ENCODE assay signal across 16 mouse cellular contexts in genomic region chr11:107518645-107519429, GRCm38 (mm10).
"Had no signal": no experiment of that assay in that cellular context is flagged by ENCODE, and none has a peak within 500 bp of the region (broad histone marks: within the 10 kb centered on the region; RNA-seq: fewer than 3 reads in every experiment).

No protein-coding gene starts in this region.

- H3K27me3 ChIP-seq: limb, embryonic 13.5 days; liver, embryonic 13.5 days had no signal

- H3K9me3 ChIP-seq: limb, embryonic 10.5 days; limb, embryonic 13.5 days; liver, embryonic 13.5 days had no signal

- H3K4me2 ChIP-seq: limb, embryonic 13.5 days; liver, embryonic 13.5 days; midbrain, embryonic 11.5 days had no signal

- H3K4me3 ChIP-seq: layer of hippocampus, adult 2 months; limb, embryonic 10.5 days; limb, embryonic 13.5 days; liver, embryonic 13.5 days had no signal

- H3K36me3 ChIP-seq: limb, embryonic 10.5 days; limb, embryonic 13.5 days; liver, embryonic 13.5 days had no signal

- H3K9ac ChIP-seq: limb, embryonic 13.5 days; liver, embryonic 13.5 days had no signal

- DNase-seq: kidney, adult 18-20 months; kidney, adult 9 months; kidney, postnatal 14 days; layer of hippocampus, adult 9-11 months; liver; liver, embryonic 13.5 days; lung, adult 2 months; lung, postnatal 14 days; lung, postnatal 4 days; midbrain, embryonic 14.5 days; right cerebral cortex, postnatal 4 days; thymus, postnatal 25 days had no signal

- H3K27ac ChIP-seq: layer of hippocampus, adult 2 months; limb, embryonic 10.5 days; limb, embryonic 13.5 days; liver, embryonic 13.5 days had no signal

- H3K4me1 ChIP-seq: limb, embryonic 10.5 days; limb, embryonic 13.5 days; liver, embryonic 13.5 days had no signal
